Comparison of ENCODE assay signal across 15 mouse cellular contexts in genomic region chr6:146258261-146258660, GRCm38 (mm10).
DNase-seq lines count a peak whose midpoint lies in the region; ATAC-seq and TF ChIP-seq lines count a peak whose summit lies in the region.
"Had no signal": no experiment of that assay in that cellular context is flagged by ENCODE, and none has a peak within 500 bp of the region (broad histone marks: within the 10 kb centered on the region; RNA-seq: fewer than 3 reads in every experiment).

No protein-coding gene starts in this region.

- intact Hi-C loops in heart, postnatal 10 days (cut with DNase I) = no loop called here

- H3K27me3 ChIP-seq in lung, embryonic 14.5 days (ENCODE audit: insufficient read depth, low read length) = no peaks in the 10 kb centered on the region
- no peaks in the 10 kb centered on the region for H3K27me3 ChIP-seq in CH12.LX (replicated peaks)
- H3K27me3 ChIP-seq: midbrain, embryonic 13.5 days; stomach, embryonic 15.5 days had no signal

- TF ChIP-seq EP300 in CH12.LX (IDR thresholded peaks at IDR 0.05; ENCODE audit: low read length) = no peak

- no peak overlapping the region for H3K9ac ChIP-seq in lung, embryonic 14.5 days
- no peak overlapping the region for H3K9ac ChIP-seq in CH12.LX (ENCODE audit: insufficient read depth, low read depth)
- H3K9ac ChIP-seq: midbrain, embryonic 13.5 days; stomach, embryonic 15.5 days had no signal

- H3K4me2 ChIP-seq in lung, embryonic 14.5 days = no peak overlapping the region
- H3K4me2 ChIP-seq in CH12.LX (ENCODE audit: insufficient read depth, low read depth, poor library complexity, severe bottlenecking) = no peak overlapping the region
- H3K4me2 ChIP-seq: midbrain, embryonic 13.5 days; stomach, embryonic 15.5 days had no signal

- peak; percentile 36 for TF ChIP-seq CTCF in lung, embryonic 14.5 days (IDR thresholded peaks at IDR 0.05; ENCODE audit: low read depth)
- peak in 1 of 2 experiments; percentile 27; a peak in 2 of 4 replicates for TF ChIP-seq CTCF in CH12.LX (conservative IDR thresholded peaks at IDR 0.05 in 1 of 2, IDR thresholded peaks at IDR 0.05 in 1 of 2; ENCODE audit: low read depth in 2 of 2, low read length in 2 of 2)
- peak; percentile 25; the same call in 1 of the 2 replicates for TF ChIP-seq CTCF in bone marrow macrophage, adult 2 months (IDR thresholded peaks at IDR 0.05; ENCODE audit: low read depth, low read length)

- DNase-seq in heart, adult 11 months = peak; percentile 76
- DNase-seq in heart, postnatal 10 days = no peak
- DNase-seq in lung, embryonic 14.5 days = no peak
- DNase-seq in lung, postnatal 25 days (ENCODE audit: low spot score) = no peak
- DNase-seq in CH12.LX (ENCODE audit: extremely low read depth) = no peak
- DNase-seq in natural killer cell, adult 2 months (ENCODE audit: low spot score in 2 of 2) = no peak
- no peak for DNase-seq in urinary bladder, postnatal 25 days (ENCODE audit: low spot score)
- DNase-seq: cerebellum, adult 2 months; layer of hippocampus, postnatal 36 days; lung, postnatal 10 days; right cerebral cortex, postnatal 25 days had no signal

- no peaks in the 10 kb centered on the region for H3K79me2 ChIP-seq in CH12.LX (replicated peaks; ENCODE audit: control insufficient read depth, extremely low read depth, insufficient read depth, poor library complexity, severe bottlenecking)

- no peak for ATAC-seq in lung, embryonic 14.5 days (ENCODE audit: insufficient read depth)
- ATAC-seq: hindbrain, embryonic 16.5 days; midbrain, embryonic 13.5 days had no signal

- 94% methylated on average over 3 of the region's 3 CpGs for WGBS in lung, embryonic 14.5 days

- TF ChIP-seq POLR2A in CH12.LX (IDR thresholded peaks at IDR 0.05; ENCODE audit: low read depth, low read length) = no peak
- TF ChIP-seq POLR2A in bone marrow macrophage, adult 2 months (IDR thresholded peaks at IDR 0.05; ENCODE audit: borderline replicate concordance, low read depth, low read length) = no peak

- dilution Hi-C loops in CH12.LX (cut with MboI; ENCODE audit: extremely low pct_ligation_motif_present, extremely low pct_unique_long_range_greater_than_20kb, low sequenced_read_pairs) = no loop called here

- no peak overlapping the region for H3K27ac ChIP-seq in lung, embryonic 14.5 days (ENCODE audit: low read depth)
- H3K27ac ChIP-seq in CH12.LX (ENCODE audit: insufficient read depth, low read depth) = no peak overlapping the region
- H3K27ac ChIP-seq in bone marrow macrophage, adult 2 months (ENCODE audit: insufficient read depth, low read depth, low read length) = no peak overlapping the region
- H3K27ac ChIP-seq: midbrain, embryonic 13.5 days; stomach, embryonic 15.5 days had no signal

- no peaks in the 10 kb centered on the region for H3K36me3 ChIP-seq in lung, embryonic 14.5 days (ENCODE audit: insufficient read depth)
- peaks cover 2% of the 10 kb centered on the region in 2 experiments for H3K36me3 ChIP-seq in CH12.LX (replicated peaks in 1 of 2; ENCODE audit: control insufficient read depth in 1 of 2, insufficient read depth in 1 of 2, low read length in 1 of 2)
- H3K36me3 ChIP-seq: midbrain, embryonic 13.5 days; stomach, embryonic 15.5 days had no signal

- peaks cover 4% of the 10 kb centered on the region; the same call in 1 of the 2 replicates for H3K9me3 ChIP-seq in lung, embryonic 14.5 days (ENCODE audit: low read depth, low read length)
- peaks cover 3% of the 10 kb centered on the region for H3K9me3 ChIP-seq in CH12.LX (replicated peaks; ENCODE audit: low read length)
- H3K9me3 ChIP-seq: midbrain, embryonic 13.5 days; stomach, embryonic 15.5 days had no signal

- in situ Hi-C loops in CH12.LX (cut with MboI; ENCODE audit: low pct_ligation_motif_present, low pct_unique_long_range_greater_than_20kb, low sequenced_read_pairs) = no loop called here

- TF ChIP-seq RAD21 in CH12.LX (IDR thresholded peaks at IDR 0.05; ENCODE audit: low read depth, low read length) = peak; percentile 21; the same call in 1 of the 2 replicates

- no peak overlapping the region for H3K4me3 ChIP-seq in lung, embryonic 14.5 days (ENCODE audit: low read depth, low read length)
- H3K4me3 ChIP-seq in CH12.LX (replicated peaks in 1 of 3; ENCODE audit: low read depth in 2 of 3, low read length in 2 of 3, poor library complexity in 1 of 3) = no peak overlapping the region
- H3K4me3 ChIP-seq in bone marrow macrophage, adult 2 months (ENCODE audit: insufficient read depth, low read length) = no peak overlapping the region
- H3K4me3 ChIP-seq: midbrain, embryonic 13.5 days; stomach, embryonic 15.5 days had no signal

- H3K4me1 ChIP-seq in lung, embryonic 14.5 days (ENCODE audit: insufficient read depth) = no peaks in the 10 kb centered on the region
- H3K4me1 ChIP-seq in CH12.LX (ENCODE audit: control insufficient read depth in 1 of 2, insufficient read depth in 2 of 2) = no peaks in the 10 kb centered on the region
- H3K4me1 ChIP-seq in bone marrow macrophage, adult 2 months (ENCODE audit: control insufficient read depth, insufficient read depth, low read length) = no peaks in the 10 kb centered on the region

TF ChIP-seq in CH12.LX, 34 proteins besides CTCF, POLR2A, EP300 and RAD21:
- TF ChIP-seq SMC3 (IDR thresholded peaks at IDR 0.05; ENCODE audit: low read depth, low read length) = peak; percentile 15; the same call in 1 of the 2 replicates
- no peak for TF ChIP-seq ELF1 (IDR thresholded peaks at IDR 0.05; ENCODE audit: low read depth, low read length)
TF ChIP-seq in CH12.LX: peak in this region for 1.
